Mouse (Mus musculus) 416B (cell line): ENCODE data around the gene Foxd3.
"Not testable (repeated sequence)": the region's sequence is repeated elsewhere in the genome, so short reads cannot be mapped to it uniquely, and the experiment has no call there.

ENCODE experiments used
- DNase-seq: peaks from one replicate; pipeline ENCODE4 v3.0.0; 2011; ENCODE audit warnings: low read depth

Foxd3 gene

DNA sequence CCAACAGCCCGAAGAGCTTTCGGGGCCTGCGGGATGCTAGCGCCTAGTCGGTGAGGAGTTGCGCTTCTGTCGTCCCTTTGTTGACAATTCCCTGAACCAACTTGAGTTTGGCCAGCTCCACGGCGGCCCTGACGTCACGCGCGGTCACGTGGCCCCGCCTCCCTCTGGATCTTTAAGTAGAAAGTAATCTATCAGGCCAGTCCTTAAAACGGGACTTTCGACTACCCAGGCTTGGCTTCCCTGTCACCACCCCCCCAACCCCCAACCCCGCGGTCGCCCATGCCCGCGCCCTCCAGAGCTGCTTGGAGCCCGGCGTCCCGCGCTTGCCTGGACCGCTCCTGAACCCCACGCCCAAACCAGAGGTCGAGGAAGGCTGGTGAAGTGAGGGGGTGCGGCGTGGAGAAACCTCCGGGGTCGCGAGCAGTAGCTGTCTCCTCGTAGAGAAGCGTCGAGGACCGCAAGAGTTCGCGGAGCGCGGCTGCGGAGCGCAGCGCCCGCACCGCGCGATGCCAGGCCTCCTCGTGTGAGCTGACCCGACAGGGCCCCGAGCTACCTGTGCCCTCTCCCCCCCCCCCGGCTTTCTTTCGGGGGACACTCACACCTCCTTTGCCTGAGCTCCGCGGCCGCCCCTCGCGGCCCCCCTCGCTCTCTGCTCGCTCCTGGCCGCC, at the start of gene Foxd3:
Gene Foxd3, plus strand, starts transcription at position 363 of the 668 bp plus-strand sequence.
- DNase-seq = no peak

DNA sequence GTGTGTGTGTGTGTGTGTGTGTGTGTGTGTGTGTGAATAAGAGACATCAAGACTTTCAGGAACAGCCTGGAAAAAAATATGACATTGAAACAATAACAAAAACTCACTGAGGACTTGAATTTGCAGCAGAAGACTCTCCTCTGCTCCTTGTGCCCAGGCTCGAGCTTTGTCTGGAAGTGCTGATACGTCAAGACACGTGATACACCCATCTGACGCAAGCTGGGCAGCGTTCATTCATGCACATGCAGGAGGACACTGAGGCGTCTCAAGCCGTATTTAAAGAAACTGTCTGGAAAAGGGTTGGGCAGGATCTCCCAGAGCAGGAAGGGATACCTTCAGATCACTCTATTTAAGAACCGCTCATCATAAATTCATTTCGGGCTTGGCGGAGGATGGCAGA, 43.9 kb upstream of the Foxd3 start:
- DNase-seq = no peak

DNA sequence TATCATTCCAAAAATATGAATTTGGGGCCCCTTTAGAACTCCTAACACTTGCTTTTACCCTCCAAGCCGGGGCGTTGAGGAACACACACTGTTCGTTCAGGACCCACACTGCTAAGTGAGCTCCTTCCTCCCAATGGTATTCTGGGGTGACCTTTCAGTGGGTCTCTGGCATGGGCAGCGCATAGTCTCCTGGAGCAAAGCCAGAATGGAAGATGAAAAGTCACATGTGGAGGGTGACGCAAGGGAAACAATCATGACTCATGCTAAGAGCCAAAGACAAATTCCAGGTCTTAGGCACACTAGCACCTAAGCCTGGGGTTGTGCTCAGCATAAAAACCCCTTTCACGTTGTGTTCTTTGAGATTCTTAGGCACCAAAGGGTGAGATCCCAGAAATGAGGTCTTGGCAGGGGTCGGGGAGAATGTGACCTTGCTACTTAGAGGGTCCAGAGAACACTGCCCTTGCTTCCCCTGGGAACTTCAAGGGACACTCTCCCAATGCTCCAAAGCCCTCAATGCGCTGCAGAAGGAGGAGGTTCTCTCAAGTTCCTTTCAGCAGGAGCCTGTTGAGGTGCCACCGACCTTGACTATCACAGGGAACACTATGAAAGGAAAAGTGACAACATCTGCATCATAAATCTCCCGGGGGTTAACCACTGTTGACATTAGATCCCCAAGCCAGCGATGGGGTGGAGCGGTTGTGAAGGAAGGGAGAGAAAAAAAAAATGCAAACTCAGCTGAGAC, 43.3 kb upstream of the Foxd3 start:
- peak; percentile 10 for DNase-seq

DNA sequence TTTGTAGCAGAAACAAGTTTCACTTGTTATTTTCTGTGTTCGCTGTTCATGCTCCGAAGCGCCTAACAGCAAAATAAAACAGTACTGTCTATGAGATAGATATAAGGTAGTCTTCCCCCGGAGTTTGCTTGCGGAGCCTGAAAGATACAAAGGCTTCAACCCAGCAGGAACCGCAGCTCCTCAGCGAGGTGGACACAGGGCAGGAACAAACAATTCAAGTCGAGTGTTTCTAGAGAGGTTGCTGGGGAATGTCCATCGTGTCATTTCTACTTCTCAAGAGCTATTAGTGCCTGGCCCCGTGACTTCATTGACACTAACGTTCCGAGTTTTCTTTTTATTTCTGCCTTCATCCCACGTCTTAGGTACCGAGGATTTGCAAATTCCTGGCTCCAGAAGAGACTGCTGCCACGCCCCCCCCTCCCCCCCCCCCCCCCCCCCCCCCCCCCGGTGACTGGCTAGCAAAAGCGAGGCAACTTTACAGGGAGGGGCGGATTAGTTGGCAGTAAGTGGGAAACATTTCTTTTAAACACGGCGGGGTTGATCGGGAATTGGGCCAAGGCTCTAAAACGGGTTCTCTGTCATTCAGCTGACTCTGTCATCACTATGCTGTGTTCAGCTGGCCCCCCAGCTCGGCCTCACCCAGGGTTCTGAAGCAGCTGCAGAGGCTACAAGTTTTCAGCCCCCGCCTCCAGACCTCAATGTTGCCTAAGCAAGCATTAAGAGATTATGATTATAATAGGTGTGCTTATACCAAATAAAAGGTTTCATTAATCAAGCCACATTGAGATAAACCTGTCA, 29.9 kb upstream of the Foxd3 start:
- no peak for DNase-seq

DNA sequence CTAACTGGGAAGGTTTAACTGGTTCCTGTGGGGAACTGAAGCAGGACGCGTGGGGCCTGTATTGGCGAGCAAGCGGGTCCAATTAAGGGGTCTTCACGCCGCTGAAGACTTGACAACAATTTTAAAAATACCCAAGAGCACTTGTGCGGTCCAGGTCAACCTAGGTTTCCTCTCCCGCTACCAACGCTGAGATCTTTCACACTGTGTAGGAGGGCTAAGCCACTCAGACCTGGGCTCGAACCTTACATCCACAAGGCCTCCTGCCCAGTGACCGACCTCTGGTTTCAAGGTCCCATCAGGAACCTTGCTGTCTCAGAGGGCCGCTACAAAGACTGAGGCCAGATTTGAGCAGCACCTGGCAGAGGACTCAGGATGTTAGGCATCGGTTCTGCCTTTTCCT, 29.0 kb upstream of the Foxd3 start:
- DNase-seq = no peak

DNA sequence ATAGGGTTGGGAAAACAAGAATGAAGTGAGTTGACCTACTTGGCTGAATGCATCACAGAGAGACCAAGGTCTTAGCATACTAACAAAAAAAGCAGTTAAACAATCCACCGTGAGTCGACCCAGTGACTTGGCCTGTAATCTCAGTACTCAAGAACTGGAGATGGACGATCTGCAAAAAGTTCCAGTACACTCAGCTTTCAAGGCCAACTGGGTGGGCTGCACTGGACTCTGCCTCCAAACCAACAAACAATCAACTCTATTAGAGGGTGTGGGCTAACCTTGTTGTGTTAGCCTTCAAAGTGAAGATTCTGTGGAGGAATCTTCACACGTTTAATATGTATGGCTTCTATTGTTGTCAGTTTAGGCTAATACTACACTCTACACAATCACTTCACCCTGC, 20.1 kb upstream of the Foxd3 start:
- no peak for DNase-seq

DNA sequence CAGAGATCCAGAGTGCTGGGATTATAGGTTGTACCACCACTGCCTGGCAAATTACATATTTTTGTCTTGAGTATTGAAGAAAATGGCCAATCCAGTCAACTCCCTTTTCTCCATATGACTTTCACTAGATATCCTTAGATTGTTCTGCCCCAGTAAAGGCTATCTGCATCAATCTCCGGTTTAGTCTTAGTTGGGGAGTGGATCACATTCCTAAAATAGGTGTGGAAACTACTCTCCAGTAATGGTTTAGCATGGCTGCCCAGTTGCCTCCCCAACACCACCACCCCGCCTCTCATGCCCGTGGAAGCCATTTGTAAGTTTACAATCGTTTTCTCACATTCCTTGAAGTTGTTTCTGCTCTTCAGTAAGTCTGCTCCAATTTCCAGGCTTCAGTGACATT, 19.4 kb upstream of the Foxd3 start:
- DNase-seq = no peak

DNA sequence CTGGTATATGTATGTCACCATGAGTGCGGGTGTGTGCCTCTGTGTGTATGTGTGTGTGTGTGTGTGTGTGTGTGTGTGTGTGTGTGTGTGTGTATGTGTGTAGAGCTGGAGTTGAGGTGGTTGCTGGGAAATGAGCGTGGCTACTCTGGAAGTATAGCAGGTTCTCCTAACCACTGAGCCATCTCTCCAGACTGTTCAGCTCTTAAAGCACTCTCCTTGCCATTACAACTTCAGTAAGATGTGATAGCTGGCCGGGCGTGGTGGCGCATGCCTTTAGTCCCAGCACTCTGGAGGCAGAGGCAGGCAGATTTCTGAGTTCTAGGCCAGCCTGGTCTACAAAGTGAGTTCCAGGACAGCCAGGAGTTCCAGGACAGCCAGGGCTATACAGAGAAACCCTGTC, 15.5 kb upstream of the Foxd3 start:
- DNase-seq = not testable (repeated sequence)

DNA sequence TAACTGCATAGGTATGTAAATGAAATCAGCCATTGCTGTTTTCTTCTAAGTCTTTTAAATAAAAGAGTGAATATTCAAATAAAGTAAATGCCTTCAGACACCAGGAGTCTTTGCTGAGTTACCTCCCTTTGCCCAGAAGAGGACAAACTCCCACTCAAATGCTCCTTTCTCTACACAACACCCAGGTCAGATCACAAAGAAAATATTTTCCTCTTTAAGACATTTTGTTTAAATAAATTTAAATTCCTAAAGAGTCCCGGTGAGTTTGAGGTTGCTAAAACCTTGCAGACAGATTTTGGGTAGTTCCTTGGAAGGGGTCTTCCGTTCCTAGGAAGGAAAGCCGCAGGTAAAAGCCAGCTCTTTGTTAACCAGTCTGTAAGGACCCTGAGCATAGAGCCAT, 14.2 kb upstream of the Foxd3 start:
- DNase-seq = no peak

DNA sequence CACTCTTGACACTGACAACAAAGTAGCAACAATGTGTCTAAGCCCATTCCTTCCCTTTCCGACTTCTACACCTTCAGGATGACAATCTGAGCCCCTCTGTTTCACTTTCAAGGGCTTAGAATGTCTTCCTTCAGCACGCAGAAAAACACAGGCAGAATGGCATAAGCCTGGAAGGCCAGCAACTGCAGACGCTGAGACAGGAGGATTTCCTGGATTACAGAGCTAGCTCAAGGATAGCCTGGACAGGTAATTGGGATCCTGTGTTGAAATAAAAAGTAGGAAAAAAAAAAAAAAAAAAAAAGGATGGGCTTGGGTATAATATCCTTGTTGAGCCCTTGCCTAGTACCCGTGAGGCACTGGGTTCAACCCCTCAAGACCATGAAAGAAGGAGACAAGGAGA, 10.5 kb upstream of the Foxd3 start:
- no peak for DNase-seq

DNA sequence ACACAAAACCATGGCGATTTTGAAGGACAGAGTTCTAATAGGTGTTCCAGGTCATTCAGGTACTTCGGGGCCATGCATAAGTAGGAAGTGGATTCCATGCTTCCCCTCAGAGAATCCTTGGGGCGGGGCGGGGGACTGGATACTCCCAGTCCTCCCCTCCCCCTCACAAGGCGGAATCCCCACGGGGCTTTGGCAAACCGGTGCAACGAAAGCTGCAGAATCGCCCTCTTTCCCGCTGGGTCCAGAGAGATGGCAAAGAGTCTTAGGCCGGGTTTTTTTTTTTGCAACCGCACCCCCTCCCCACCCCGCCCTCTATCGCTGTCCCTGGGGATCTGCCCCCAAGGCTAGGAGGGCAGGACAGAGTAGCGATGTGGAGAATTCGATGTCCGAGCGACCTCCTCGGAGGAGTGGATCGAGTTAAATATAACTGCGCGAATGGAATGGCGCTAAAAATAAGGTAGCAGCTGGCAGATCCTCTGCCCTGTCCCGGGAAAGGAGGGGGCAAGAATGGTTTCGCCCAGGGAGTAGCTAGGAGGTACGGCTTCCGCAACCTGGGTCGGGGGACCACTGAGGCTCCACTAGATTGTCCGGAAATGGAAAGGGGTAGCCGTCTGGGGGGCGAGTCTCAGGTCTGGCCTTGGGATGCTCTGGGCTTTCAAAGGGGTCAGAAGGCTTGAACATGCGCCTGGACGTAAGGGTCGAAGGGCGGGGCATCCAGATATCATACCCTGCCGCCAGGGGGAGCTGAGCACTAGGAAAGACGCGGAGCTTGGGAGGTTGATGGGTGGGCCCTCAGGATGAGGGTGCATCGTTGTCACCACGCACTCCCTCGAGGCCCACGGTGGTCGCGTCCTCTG, 5.8 kb upstream of the Foxd3 start:
- DNase-seq = no peak

DNA sequence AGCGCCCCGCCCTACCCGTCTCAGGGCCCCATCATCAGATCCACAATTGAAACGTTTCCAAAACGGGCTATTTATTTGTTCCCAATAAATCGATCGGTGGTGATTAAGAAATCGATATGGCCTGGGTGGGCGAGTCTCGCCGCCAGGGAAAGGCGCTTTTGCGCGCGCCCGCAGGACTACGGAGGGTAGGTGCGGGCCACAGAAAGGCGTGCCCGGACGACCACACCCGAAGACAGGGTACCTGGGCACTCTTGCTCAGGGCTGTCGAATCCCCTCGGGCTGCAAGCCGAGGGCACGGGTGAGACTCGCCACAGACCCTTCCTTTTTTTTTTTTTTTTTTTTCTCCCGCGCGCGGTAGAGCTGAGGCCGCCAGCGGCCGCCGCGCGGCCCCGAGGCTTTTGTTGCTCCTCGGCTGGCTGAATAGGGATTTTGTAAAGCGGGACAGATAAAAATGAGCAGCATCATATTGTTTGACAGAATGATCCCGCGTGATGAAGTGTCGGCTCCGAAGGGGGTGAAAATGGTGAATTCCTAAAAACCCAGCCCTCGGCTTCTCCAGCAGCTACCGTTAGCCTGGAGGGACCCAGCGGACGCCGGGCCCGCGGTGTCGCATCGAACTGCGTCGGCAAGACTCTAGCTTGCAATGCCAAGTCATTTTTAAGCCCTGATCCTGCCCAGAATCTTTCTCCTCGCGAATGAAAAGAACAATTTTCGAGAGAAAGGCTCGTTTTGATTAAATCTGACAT, 5.0 kb upstream of the Foxd3 start:
- DNase-seq = no peak

DNA sequence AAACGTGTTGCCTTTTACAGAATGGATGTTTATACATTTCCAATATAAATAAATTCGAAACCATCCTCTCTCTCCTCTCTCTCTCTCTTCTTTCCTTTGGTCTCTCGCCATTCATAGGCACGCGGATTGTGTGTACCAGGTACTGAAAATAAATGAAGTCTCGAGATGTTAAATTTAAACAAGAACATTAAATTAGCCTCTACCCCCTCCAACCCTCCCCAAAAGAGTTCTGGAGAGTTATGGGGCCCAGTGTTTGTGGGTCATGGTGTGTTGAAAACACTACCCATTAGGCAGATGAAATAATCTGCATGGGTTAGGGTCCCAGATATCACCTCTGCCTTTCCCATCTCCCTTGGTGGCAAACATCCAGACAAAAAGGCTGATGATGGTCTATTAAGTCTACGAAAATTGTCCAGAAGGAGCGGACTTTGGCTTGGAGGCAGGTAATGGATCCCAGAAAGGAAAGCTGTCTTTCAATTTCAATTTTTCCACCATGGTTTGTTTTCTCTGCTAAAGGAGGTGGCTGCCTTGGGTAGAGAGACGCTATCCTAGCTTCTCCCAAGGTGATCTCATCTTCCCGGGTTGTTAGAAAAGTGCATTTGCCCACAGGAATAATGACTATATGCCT, 4.2 kb upstream of the Foxd3 start:
- DNase-seq = no peak

DNA sequence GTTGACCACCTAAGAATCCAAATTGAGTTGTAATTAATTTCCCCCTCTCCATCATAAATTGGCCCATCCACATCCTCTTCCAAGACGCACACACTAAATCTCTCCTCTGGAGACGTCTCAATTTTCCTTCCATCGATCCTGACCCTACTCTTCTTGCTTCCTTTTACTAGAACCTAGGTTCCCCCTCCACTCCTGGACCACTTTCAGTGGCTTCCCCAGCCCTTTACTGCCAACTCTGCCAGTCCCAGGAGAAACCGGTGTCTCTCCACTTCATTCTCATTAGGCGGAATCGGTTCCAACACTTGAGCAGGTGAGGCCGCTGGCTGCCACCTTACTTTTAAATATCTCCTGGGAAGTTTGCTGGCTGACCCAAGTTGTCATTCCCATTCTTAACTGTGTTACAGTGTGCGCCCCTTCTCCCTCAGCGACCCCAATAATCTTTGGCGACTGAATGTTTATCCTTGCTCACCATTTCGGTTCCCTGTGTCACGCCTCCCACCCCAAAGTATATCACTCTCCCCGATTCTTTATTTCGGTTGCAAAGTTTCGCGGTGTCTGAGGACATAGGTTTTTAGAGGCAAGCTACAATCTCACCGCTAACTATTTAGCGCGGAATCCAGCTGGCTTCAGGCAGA, 3.4 kb upstream of the Foxd3 start:
- DNase-seq = no peak

DNA sequence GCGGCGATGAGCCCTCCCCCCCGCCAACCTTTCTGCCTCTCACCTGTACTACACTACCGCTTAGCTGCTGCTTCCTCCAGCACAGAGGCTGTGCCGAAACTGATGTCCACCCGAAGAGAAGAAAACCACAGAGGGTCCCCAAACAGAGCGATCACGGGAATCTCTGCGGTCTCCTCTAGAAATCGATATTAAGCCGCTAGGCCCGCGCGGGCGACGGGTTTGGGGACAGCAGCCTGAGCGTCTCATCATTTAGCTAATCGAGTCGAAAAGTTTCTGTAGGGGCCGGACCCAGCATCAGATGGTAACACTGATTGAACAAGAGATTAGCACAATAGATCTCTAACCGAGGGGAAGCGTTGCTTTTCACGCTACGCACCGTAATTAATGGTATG, 2.9 kb upstream of the Foxd3 start:
- DNase-seq = no peak

DNA sequence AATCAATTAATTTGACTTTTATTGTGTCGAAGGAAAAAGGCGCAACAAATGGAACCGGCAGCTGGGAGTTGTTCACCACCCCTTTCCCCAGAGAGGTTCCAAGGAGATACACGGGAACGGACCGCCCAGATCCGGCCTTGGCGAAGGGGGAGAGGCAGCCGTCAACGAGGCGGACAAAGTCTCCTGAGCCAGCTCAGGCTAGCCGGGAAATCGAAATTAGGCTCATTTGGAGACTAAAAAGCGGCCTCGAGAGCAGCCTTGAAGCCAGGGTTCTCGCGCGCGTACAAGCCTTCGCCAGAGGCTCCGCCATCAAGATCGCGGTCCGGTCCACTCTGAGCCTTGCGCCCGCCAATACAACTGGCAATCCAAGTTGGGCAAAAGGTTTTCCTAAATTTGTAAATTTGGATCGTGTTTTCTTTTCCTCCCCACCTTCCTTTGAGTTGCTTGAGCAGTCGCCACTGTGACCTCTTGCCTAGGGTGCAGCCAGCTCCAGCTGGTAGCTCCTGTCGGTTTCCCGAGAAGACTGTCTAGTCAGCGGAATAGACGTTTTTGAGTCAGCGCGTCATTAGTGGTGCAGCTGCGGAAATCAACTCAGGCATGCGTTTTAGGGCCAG, 2.4 kb upstream of the Foxd3 start:
- no peak for DNase-seq

DNA sequence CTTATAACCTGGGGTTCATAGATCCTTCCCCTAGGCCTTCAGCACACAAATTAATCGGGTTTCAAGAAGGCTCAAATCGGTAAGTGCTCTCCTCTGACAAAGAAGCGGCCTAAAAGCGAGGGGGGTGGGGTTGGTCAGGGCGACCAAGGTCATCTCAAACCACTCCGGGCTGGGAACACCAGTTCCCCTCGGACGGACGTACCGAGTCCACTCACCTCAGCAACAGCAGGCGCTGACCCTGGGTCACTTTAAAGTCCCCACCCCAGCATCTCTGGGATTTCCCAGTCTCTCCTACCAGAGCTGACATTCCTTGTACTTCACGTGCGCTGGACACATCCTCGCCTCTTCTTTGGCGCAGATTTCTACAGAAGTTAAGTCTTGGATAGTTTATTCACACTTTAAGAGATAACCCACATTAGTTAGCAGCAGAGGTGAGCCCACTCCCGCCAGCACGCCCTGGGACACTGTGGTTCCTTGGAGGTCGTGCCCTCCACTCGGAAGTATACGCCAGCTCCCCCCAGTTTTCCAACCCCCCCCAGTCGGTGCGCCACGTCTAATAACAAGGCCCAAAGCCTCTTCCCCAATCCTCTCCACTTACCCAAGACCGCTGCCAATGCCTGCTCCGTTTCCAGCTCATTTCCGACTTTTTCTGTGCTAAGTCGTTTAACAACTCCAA, 1.3 kb upstream of the Foxd3 start:
- DNase-seq = no peak

DNA sequence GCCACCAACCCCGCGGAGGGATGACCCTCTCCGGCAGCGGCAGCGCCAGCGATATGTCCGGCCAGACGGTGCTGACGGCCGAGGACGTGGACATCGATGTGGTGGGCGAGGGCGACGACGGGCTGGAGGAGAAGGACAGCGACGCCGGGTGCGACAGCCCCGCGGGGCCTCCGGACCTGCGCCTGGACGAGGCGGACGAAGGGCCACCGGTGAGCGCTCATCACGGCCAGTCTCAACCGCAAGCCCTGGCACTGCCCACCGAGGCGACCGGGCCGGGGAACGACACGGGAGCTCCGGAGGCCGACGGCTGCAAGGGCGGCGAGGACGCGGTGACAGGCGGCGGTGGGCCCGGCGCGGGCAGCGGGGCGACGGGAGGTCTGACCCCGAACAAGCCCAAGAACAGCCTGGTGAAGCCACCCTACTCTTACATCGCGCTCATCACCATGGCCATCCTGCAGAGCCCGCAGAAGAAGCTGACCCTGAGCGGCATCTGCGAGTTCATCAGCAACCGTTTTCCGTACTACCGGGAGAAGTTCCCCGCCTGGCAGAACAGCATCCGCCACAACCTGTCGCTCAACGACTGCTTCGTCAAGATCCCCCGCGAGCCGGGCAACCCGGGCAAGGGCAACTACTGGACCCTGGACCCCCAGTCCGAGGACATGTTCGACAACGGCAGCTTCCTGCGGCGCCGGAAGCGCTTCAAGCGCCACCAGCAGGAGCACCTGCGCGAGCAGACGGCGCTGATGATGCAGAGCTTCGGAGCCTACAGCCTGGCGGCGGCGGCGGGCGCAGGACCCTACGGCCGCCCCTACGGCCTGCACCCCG, 718 bp downstream of the Foxd3 start:
- DNase-seq = no peak

DNA sequence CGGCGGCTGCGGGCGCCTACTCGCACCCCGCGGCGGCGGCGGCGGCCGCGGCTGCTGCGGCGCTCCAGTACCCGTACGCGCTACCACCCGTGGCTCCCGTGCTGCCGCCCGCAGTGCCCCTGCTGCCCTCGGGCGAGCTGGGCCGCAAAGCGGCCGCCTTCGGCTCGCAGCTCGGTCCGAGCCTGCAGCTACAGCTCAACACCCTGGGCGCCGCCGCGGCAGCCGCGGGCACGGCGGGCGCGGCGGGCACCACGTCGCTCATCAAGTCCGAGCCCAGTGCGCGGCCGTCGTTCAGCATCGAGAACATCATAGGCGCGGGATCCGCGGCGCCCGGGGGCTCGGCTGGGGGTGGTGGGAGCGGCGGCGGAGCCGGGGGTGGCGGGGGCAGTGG, 1.3 kb downstream of the Foxd3 start:
- no peak for DNase-seq
